ENCODE assay signal across 8 mouse cellular contexts in genomic region chr4:114917091-114917490, GRCm38 (mm10). TPM values are rescaled to one million over a fixed set of nuclear protein-coding genes. Genes with fewer than 3 reads are reported as not detected.
DNase-seq lines count a peak whose midpoint lies in the region; ATAC-seq and TF ChIP-seq lines count a peak whose summit lies in the region.

No protein-coding gene starts in this region.

- no peak for TF ChIP-seq EP300 in CH12.LX (IDR thresholded peaks at IDR 0.05; ENCODE audit: low read length)

- dilution Hi-C loops in CH12.LX (cut with MboI; ENCODE audit: extremely low pct_ligation_motif_present, extremely low pct_unique_long_range_greater_than_20kb, low sequenced_read_pairs) = no loop called here

- H3K9ac ChIP-seq in kidney, postnatal 0 days (ENCODE audit: low read depth, low read length) = no peak overlapping the region
- no peak overlapping the region for H3K9ac ChIP-seq in kidney, embryonic 16.5 days (replicated peaks; ENCODE audit: low read length)
- no peak overlapping the region for H3K9ac ChIP-seq in CH12.LX (ENCODE audit: insufficient read depth, low read depth)

- 31% methylated on average over 2 of the region's 2 CpGs for WGBS in kidney, postnatal 0 days
- WGBS in kidney, embryonic 16.5 days = 39% methylated on average over 2 of the region's 2 CpGs

- no peaks in the 10 kb centered on the region for H3K4me1 ChIP-seq in kidney, postnatal 0 days (replicated peaks; ENCODE audit: insufficient read depth, low read length)
- H3K4me1 ChIP-seq in kidney, embryonic 16.5 days (ENCODE audit: insufficient read depth, low read length) = peaks cover 17% of the 10 kb centered on the region
- peaks cover 0 to 2% of the 10 kb centered on the region in 2 experiments; a peak in 1 of 4 replicates for H3K4me1 ChIP-seq in CH12.LX (ENCODE audit: control insufficient read depth in 1 of 2, insufficient read depth in 2 of 2)

- H3K27me3 ChIP-seq in kidney, postnatal 0 days (ENCODE audit: insufficient read depth, low read length) = peaks cover 20% of the 10 kb centered on the region
- H3K27me3 ChIP-seq in kidney, embryonic 16.5 days (ENCODE audit: insufficient read depth, low read length) = peaks cover 41% of the 10 kb centered on the region
- H3K27me3 ChIP-seq in CH12.LX (replicated peaks) = no peaks in the 10 kb centered on the region

- no peak overlapping the region for H3K4me3 ChIP-seq in kidney, postnatal 0 days (replicated peaks; ENCODE audit: low read depth, low read length)
- H3K4me3 ChIP-seq in kidney, embryonic 16.5 days (ENCODE audit: low read length) = no peak overlapping the region
- no peak overlapping the region for H3K4me3 ChIP-seq in CH12.LX (replicated peaks in 1 of 3; ENCODE audit: low read depth in 2 of 3, low read length in 2 of 3, poor library complexity in 1 of 3)

- in situ Hi-C loops in CH12.LX (cut with MboI; ENCODE audit: low pct_ligation_motif_present, low pct_unique_long_range_greater_than_20kb, low sequenced_read_pairs) = no loop called here

- H3K27ac ChIP-seq in kidney, postnatal 0 days = no peak overlapping the region
- H3K27ac ChIP-seq in kidney, embryonic 16.5 days (ENCODE audit: low read length) = no peak overlapping the region
- no peak overlapping the region for H3K27ac ChIP-seq in CH12.LX (ENCODE audit: insufficient read depth, low read depth)

- H3K79me2 ChIP-seq in CH12.LX (replicated peaks; ENCODE audit: control insufficient read depth, extremely low read depth, insufficient read depth, poor library complexity, severe bottlenecking) = no peaks in the 10 kb centered on the region

- no peaks in the 10 kb centered on the region for H3K9me3 ChIP-seq in kidney, postnatal 0 days (replicated peaks; ENCODE audit: low read length)
- no peaks in the 10 kb centered on the region for H3K9me3 ChIP-seq in kidney, embryonic 16.5 days (ENCODE audit: low read length)
- no peaks in the 10 kb centered on the region for H3K9me3 ChIP-seq in CH12.LX (replicated peaks; ENCODE audit: low read length)

- no peak overlapping the region for H3K4me2 ChIP-seq in kidney, postnatal 0 days (ENCODE audit: low read length)
- no peak overlapping the region for H3K4me2 ChIP-seq in kidney, embryonic 16.5 days (replicated peaks; ENCODE audit: low read depth, low read length)
- no peak overlapping the region for H3K4me2 ChIP-seq in CH12.LX (ENCODE audit: insufficient read depth, low read depth, poor library complexity, severe bottlenecking)

- no peak; the same call in 1 of the 2 replicates for ATAC-seq in kidney, postnatal 0 days (replicated peaks; ENCODE audit: low FRiP score, low read depth)
- ATAC-seq in kidney, embryonic 16.5 days (ENCODE audit: low FRiP score, low TSS enrichment) = no peak

- peak; percentile 67 for TF ChIP-seq RAD21 in CH12.LX (IDR thresholded peaks at IDR 0.05; ENCODE audit: low read depth, low read length)

- no peaks in the 10 kb centered on the region; the same call in 1 of the 2 replicates for H3K36me3 ChIP-seq in kidney, postnatal 0 days (ENCODE audit: insufficient read depth, low read length)
- no peaks in the 10 kb centered on the region for H3K36me3 ChIP-seq in kidney, embryonic 16.5 days (ENCODE audit: insufficient read depth, low read length)
- H3K36me3 ChIP-seq in CH12.LX (replicated peaks in 1 of 2; ENCODE audit: control insufficient read depth in 1 of 2, insufficient read depth in 1 of 2, low read length in 1 of 2) = peaks cover 0 to 32% of the 10 kb centered on the region in 2 experiments

- TF ChIP-seq CTCF in kidney, postnatal 0 days (IDR thresholded peaks at IDR 0.05; ENCODE audit: low read depth) = peak; percentile 89
- peak; percentile 66 to 84 for TF ChIP-seq CTCF in CH12.LX (conservative IDR thresholded peaks at IDR 0.05 in 1 of 2, IDR thresholded peaks at IDR 0.05 in 1 of 2; ENCODE audit: low read depth in 2 of 2, low read length in 2 of 2)

- no peak for TF ChIP-seq POLR2A in CH12.LX (IDR thresholded peaks at IDR 0.05; ENCODE audit: low read depth, low read length)

- intact Hi-C loops in left cerebral cortex, postnatal 14 days (cut with DNase I) = loop anchor here (10.0 kb wide), 1 partner anchor 1018 kb away; the partner anchor contains the start of gene Dmbx1

- DNase-seq in kidney, postnatal 0 days (ENCODE audit: low spot score) = peak; percentile 88
- DNase-seq in CH12.LX (ENCODE audit: extremely low read depth) = peak; percentile 76
- DNase-seq in T-cell, adult 2 months (ENCODE audit: low spot score) = peak; percentile 36
- DNase-seq in fibroblast of lung, adult 2 months (ENCODE audit: low read depth) = peak; percentile 27
- DNase-seq in lung, postnatal 4 days = peak; percentile 30 to 63
- DNase-seq in right cerebral cortex, postnatal 25 days = no peak
- DNase-seq in left cerebral cortex, postnatal 14 days (ENCODE audit: low spot score in 2 of 2) = no peak

TF ChIP-seq in CH12.LX, 34 proteins besides CTCF, POLR2A, EP300 and RAD21:
- TF ChIP-seq IRF4 (IDR thresholded peaks at IDR 0.05; ENCODE audit: low read depth, low read length) = 0 out of 2 replicates have a peak, but pooled peaks have one; percentile 12
- no peak for TF ChIP-seq MAFK (IDR thresholded peaks at IDR 0.05; ENCODE audit: insufficient replicate concordance, low read length)
- peak; percentile 86 for TF ChIP-seq SMC3 (IDR thresholded peaks at IDR 0.05; ENCODE audit: low read depth, low read length)

RNA-seq across cellular contexts. Expression of gene Foxd2, which starts 8.4 kb away (rescaled TPM):
- polyA plus RNA-seq in kidney, postnatal 0 days (2015; fragmentation: Nextera tagmentation; extraction: Ambion mirVana) = 3.9 and 6.3 TPM in 2 replicates
- polyA plus RNA-seq in kidney, embryonic 16.5 days (2015; fragmentation: Nextera tagmentation; extraction: Ambion mirVana) = 1.8 and 2.5 TPM in 2 replicates
- total RNA-seq in CH12.LX (2012; rRNA removed) (0.17 TPM in 2 replicates), CH12.LX (2014; rRNA removed) (not detected in 2 replicates)
- polyA plus RNA-seq in CH12.LX (2012; ENCODE audit: insufficient read length, low read depth) = 0.14 and 0.19 TPM in 2 replicates
- under 1 TPM; 0.30 to 0.48 TPM for total RNA-seq in left cerebral cortex, postnatal 14 days (2021)

RNA-seq across cellular contexts. Expression of gene Foxe3, which starts 8.7 kb away (rescaled TPM):
- polyA plus RNA-seq in kidney, postnatal 0 days (2015; fragmentation: Nextera tagmentation; extraction: Ambion mirVana) = not detected in 2 replicates
- polyA plus RNA-seq in kidney, embryonic 16.5 days (2015; fragmentation: Nextera tagmentation; extraction: Ambion mirVana) = not detected in 2 replicates
- not detected in 2 replicates for total RNA-seq in CH12.LX (2012; rRNA removed)
- not detected in 2 replicates for total RNA-seq in CH12.LX (2014; rRNA removed)
- not detected in 2 replicates for polyA plus RNA-seq in CH12.LX (2012; ENCODE audit: insufficient read length, low read depth)
- not detected for total RNA-seq in left cerebral cortex, postnatal 14 days (2021)

Comparison
In these comparisons a context has a peak if more than half of its experiments do, and no peak if none do; other contexts are left out.
1. DNase-seq: peak in kidney, postnatal 0 days (single experiment), CH12.LX (single experiment), T-cell, adult 2 months (single experiment), fibroblast of lung, adult 2 months (single experiment) and lung, postnatal 4 days (2 of 2); none in right cerebral cortex, postnatal 25 days (single experiment) and left cerebral cortex, postnatal 14 days (0 of 2).